Mouse (Mus musculus) hindbrain, embryonic 12.5 days (tissue): ENCODE measurements around the gene Blzf1. TPM values are rescaled to one million over a fixed set of nuclear protein-coding genes. Genes with fewer than 3 reads are reported as not detected.

Source experiments
- ATAC-seq: fragments of 200-750 bp; cut with Nextera tagmentation; 2 replicates; pipeline ENCODE4 v1.8.0; 2017; ENCODE audit warnings: moderate TSS enrichment; ENCODE audit not compliant: low FRiP score
- H3K27ac ChIP-seq: fragments of 300-500 bp; sonication (generic); 2 replicates; pipeline ENCODE4 v1.5.1; 2016; ENCODE audit warnings: mild to moderate bottlenecking
- H3K27me3 ChIP-seq: fragments of 300-500 bp; sonication (generic); 2 replicates; pipeline ENCODE4 v1.6.1; 2016; ENCODE audit warnings: mild to moderate bottlenecking
- H3K36me3 ChIP-seq: fragments of 300-500 bp; sonication (generic); 2 replicates; pipeline ENCODE4 v1.6.1; 2016; ENCODE audit warnings: mild to moderate bottlenecking
- H3K4me1 ChIP-seq: fragments of 300-500 bp; sonication (generic); 2 replicates; pipeline ENCODE4 v1.6.1; 2016
- H3K4me2 ChIP-seq: fragments of 300-500 bp; sonication (generic); replicated peaks from 2 replicates; pipeline ENCODE4 v1.6.1; 2016; ENCODE audit warnings: mild to moderate bottlenecking
- H3K4me3 ChIP-seq: fragments of 300-500 bp; sonication (generic); 2 replicates; pipeline ENCODE4 v1.5.1; 2016; ENCODE audit warnings: mild to moderate bottlenecking
- H3K9ac ChIP-seq: fragments of 300-500 bp; sonication (generic); 2 replicates; pipeline ENCODE4 v1.6.1; 2016; ENCODE audit warnings: mild to moderate bottlenecking, moderate library complexity
- H3K9me3 ChIP-seq: fragments of 300-500 bp; sonication (generic); replicated peaks from 2 replicates; pipeline ENCODE4 v1.6.1; 2016; ENCODE audit warnings: mild to moderate bottlenecking
- WGBS: fragments of 180-500 bp; shearing (Covaris S2); methylation state at CpG from one replicate; pipeline ENCODE4 v1.1.7; 2016; 5-methylcytosine and 5-hydroxymethylcytosine counted together
- polyA plus RNA-seq: library from polyadenylated mRNA; unstranded; fragments of >200 nt; fragmentation: Nextera tagmentation; extraction: Ambion mirVana; gene quantifications from 2 replicates; pipeline ENCODE4 v1.2.1, GENCODE M21; 2016

Blzf1 gene
- polyA plus RNA-seq, 1 experiment from 2014 or later, result 31.0 TPM

DNA sequence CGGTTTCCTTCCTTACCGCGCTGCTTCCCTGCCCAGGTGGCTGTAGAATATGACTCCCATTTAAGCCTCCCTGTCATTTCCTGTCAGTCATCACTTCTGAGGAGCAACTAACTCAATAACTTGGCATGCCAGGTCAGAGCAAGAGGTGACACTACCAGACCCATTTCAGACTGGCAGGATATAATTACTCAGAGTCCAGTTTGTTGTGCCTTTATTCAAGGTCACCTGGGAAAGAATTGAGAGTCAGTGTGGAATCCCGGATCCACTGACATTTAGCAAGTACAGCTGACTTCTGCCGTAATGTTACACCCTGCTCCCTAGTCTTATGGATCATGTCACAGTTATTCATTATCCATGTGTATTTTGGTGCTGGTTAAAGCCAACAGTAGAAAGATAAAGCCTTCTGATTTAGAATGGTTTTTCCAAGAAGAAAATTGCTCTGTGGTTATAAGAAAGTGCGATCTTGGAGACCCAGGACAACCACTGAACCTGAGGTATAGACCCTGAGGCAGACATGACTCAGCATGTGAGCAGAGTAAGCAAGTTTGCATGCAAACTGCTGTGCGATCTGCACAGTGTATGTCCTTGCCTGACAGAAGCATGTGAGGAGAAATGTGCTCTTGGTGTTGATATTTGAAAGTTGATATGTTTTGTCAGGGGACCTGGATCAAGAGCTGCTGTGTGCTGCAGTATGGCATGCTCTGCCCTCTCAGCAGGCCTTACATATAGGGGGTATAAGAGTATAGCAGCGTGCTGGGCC lies 56.7 kb downstream of the Blzf1 start:
- Histone ChIP-seq H3K9ac (peak overlapping the region; percentile 19; the same call in 1 of the 2 replicates), H3K4me1 (peaks cover 23% of the 10 kb centered on the region), H3K27me3 (no peaks in the 10 kb centered on the region; the same call in 1 of the 2 replicates), H3K9me3 (no peaks in the 10 kb centered on the region), H3K27ac (no peak overlapping the region), H3K4me3 (peak overlapping the region; percentile 72), H3K4me2 (peak overlapping the region; percentile 86), H3K36me3 (no peaks in the 10 kb centered on the region)
- WGBS, result 56% methylated on average over 8 of the region's 8 CpGs
- no peak for ATAC-seq

DNA sequence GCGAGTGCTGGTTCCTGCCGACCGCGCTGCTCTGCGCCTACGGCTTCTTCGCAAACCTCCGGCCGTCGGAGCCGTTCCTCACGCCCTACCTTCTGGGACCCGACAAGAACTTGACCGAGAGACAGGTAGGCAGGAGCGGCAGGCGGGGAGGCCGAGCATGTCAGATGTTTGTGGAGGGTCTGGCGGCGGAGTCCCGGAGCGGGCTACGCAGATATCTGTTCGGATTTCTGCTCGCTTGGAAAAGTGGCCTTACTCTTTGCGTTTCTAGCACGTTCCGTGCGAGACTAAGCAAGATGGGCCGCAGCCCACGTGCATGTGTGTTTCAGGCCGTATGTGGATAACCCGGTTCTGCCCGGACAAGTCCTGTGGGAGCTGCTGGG lies 58.0 kb downstream of the Blzf1 start:
- Histone ChIP-seq H3K9me3 (no peaks in the 10 kb centered on the region), H3K4me2 (peak overlapping the region; percentile 86), H3K36me3 (no peaks in the 10 kb centered on the region), H3K27me3 (no peaks in the 10 kb centered on the region; the same call in 1 of the 2 replicates), H3K27ac (peak overlapping the region; percentile 62; the same call in 1 of the 2 replicates), H3K4me3 (peak overlapping the region; percentile 72), H3K9ac (peak overlapping the region; percentile 76), H3K4me1 (peaks cover 23% of the 10 kb centered on the region)
- under 1% methylated on average over 33 of the region's 33 CpGs for WGBS
- ATAC-seq, result no peak; the same call in 1 of the 2 replicates

DNA sequence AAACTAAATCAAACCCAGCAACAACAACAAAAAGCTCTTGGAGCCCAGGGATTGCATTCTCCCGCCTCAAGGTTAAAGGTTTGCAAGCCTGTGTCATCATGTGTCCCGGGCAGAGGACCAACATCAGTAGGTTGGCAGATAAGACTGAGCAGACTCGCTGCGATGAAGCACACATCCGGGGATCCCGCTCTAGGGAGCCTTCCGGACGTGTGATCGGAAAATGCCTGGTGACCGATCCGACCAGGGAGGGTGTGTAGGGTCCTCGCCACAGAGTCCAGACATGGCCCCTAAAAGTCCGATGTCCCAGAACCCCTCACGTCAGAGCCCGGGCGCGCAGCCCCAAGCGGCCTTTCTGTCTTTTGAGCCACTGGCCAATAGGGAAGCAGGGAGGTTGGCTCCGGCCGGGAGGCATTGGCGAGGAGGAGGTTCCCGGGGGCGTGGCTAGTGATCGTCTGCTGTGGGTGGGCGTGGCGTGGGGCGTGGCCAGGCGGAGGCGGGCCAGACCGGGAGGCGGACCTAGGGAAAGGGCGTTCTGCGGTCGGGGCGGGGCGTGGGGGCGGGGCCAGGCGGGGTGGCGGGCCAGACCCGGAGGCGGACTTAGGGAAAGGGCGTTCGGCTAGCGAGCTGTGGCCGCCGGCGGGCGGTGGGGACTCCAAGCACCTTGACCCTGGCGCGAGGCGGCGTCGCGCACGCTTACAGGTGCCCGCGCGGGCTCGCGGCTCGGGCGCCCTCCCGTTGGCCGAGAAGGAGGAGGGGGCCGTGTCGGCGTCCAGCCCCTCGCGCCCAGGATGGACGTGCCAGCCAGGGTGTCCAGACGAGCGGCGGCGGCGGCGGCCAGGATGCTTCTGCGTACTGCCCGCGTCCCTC lies 58.6 kb downstream of the Blzf1 start, which contains the start of gene Slc19a2:
Slc19a2 (plus strand) TSS at position 582 of the 867 bp plus-strand sequence.
- peak within 1 kb of the TSS; percentile 76 for H3K9ac ChIP-seq
- under 1% methylated on average over 54 of the region's 79 CpGs for WGBS
- H3K27me3 ChIP-seq, result no peaks in the 10 kb centered on the region; the same call in 1 of the 2 replicates
- peak within 1 kb of the TSS; percentile 62 for H3K27ac ChIP-seq
- peak within 1 kb of the TSS; percentile 86 for H3K4me2 ChIP-seq
- H3K9me3 ChIP-seq, result no peaks in the 10 kb centered on the region
- peaks cover 23% of the 10 kb centered on the region for H3K4me1 ChIP-seq
- no peaks in the 10 kb centered on the region for H3K36me3 ChIP-seq
- H3K4me3 ChIP-seq, result peak within 1 kb of the TSS; percentile 72
- ATAC-seq, result peak; percentile 97

DNA sequence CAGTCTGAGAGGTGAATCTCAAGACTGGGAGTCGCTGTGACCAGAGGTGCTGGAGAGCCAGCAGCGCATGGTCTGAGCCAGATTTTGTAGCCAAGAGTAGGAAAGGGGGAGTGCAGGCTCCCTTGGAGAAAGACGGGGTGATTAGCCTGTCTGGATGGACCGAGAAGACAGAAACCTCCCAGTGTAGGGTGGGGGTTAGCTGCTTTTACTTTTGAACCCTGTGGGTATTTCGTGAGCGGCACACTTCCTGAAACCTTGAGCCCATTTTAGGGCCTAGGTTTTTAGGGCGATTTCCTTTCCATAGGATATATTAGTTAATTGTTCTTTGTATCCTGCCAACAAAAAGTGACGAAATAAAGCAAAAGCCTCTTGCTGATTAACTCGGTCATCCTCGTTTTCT lies 59.3 kb downstream of the Blzf1 start:
- Histone ChIP-seq H3K4me2 (peak overlapping the region; percentile 86), H3K9ac (peak overlapping the region; percentile 58), H3K36me3 (no peaks in the 10 kb centered on the region), H3K4me1 (peaks cover 23% of the 10 kb centered on the region), H3K27ac (no peak overlapping the region), H3K4me3 (peak overlapping the region; percentile 72), H3K9me3 (no peaks in the 10 kb centered on the region), H3K27me3 (no peaks in the 10 kb centered on the region; the same call in 1 of the 2 replicates)
- ATAC-seq, result no peak
- 5% methylated on average over 10 of the region's 10 CpGs for WGBS

- H3K4me3 ChIP-seq, result no peak overlapping the region
- no peaks in the 10 kb centered on the region for H3K36me3 ChIP-seq
- H3K4me1 ChIP-seq, result peaks cover 23% of the 10 kb centered on the region
- no peak for ATAC-seq
- H3K4me2 ChIP-seq, result peak overlapping the region; percentile 86
- H3K27me3 ChIP-seq, result no peaks in the 10 kb centered on the region; the same call in 1 of the 2 replicates
- H3K9me3 ChIP-seq, result no peaks in the 10 kb centered on the region
- H3K27ac ChIP-seq, result no peak overlapping the region
- peak overlapping the region; percentile 51 for H3K9ac ChIP-seq
- WGBS, result 35% methylated on average over 8 of the region's 8 CpGs
Measured at GRCm38 (mm10) chr1:164247442-164247841, 59.8 kb downstream of the Blzf1 start.

DNA sequence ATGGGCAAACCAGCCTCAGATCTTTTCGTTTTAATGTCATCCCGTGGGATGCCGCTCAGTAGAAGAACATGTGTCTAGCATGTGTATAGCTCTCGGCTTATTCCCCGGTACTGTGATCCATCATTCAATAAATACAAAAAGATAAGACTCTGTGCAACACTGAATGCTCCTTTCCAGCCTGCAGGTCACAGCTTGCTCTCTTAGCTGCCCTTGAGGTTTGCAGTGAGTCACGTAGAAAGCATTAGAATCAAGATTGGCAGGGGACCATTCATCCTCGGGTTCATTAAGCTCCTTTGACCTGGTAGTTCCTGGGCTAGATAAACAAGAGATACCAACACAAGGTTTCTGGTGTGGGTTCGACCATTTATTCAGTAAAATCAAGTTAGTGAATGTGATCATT lies 64.5 kb downstream of the Blzf1 start:
- 65% methylated on average over 8 of the region's 8 CpGs for WGBS
- no peak overlapping the region for H3K4me3 ChIP-seq
- no peak overlapping the region for H3K27ac ChIP-seq
- no peak overlapping the region for H3K9ac ChIP-seq
- no peaks in the 10 kb centered on the region for H3K9me3 ChIP-seq
- ATAC-seq, result no peak
- no peak overlapping the region for H3K4me2 ChIP-seq
- H3K4me1 ChIP-seq, result peaks cover 4% of the 10 kb centered on the region
- H3K36me3 ChIP-seq, result no peaks in the 10 kb centered on the region
- no peaks in the 10 kb centered on the region; the same call in 1 of the 2 replicates for H3K27me3 ChIP-seq

GRCm38 (mm10) chr1:164241494-164241893 lies 65.8 kb downstream of the Blzf1 start:
- WGBS, result 74% methylated on average over 2 of the region's 2 CpGs
- no peak overlapping the region for H3K9ac ChIP-seq
- no peaks in the 10 kb centered on the region for H3K4me1 ChIP-seq
- no peak for ATAC-seq
- no peak overlapping the region for H3K4me2 ChIP-seq
- no peaks in the 10 kb centered on the region for H3K9me3 ChIP-seq
- H3K4me3 ChIP-seq, result no peak overlapping the region
- H3K27ac ChIP-seq, result no peak overlapping the region
- H3K27me3 ChIP-seq, result no peaks in the 10 kb centered on the region
- no peaks in the 10 kb centered on the region for H3K36me3 ChIP-seq

Other genes with a start within 250 kb of the Blzf1 start
- gene Sell, start 245.5 kb downstream of the Blzf1 start, polyA plus RNA-seq, result 0.30 TPM in 1 of 2 replicates, not detected in the other
- 0.12 TPM in 1 of 2 replicates, not detected in the other for gene Selp, start 192.2 kb downstream of the Blzf1 start, polyA plus RNA-seq
- 0.17 and 0.34 TPM in 2 replicates for gene F5, start 155.7 kb downstream of the Blzf1 start, polyA plus RNA-seq
- gene Slc19a2, start 58.4 kb downstream of the Blzf1 start, polyA plus RNA-seq, result 10.0 and 10.1 TPM in 2 replicates
- 15.3 and 19.2 TPM in 2 replicates for gene Ccdc181, start 31.9 kb downstream of the Blzf1 start, polyA plus RNA-seq
- gene Nme7, start 3.4 kb downstream of the Blzf1 start, polyA plus RNA-seq, result 29.8 and 32.0 TPM in 2 replicates
- gene Atp1b1, start 150.9 kb upstream of the Blzf1 start, polyA plus RNA-seq, result 57.6 and 61.7 TPM in 2 replicates